Mouse (Mus musculus) bone marrow macrophage, adult 2 months (primary cell): Measurements from ENCODE around the gene Frmd4a.

Experiments
- CTCF ChIP-seq: IDR thresholded peaks from 2 replicates; pipeline ENCODE4 v1.5.1; 2012; ENCODE audit warnings: low read depth, mild to moderate bottlenecking, low read length, moderate library complexity
- POLR2A ChIP-seq: IDR thresholded peaks from 2 replicates; pipeline ENCODE4 v1.6.1; 2012; ENCODE audit warnings: mild to moderate bottlenecking, low read depth, low read length, borderline replicate concordance

DNA sequence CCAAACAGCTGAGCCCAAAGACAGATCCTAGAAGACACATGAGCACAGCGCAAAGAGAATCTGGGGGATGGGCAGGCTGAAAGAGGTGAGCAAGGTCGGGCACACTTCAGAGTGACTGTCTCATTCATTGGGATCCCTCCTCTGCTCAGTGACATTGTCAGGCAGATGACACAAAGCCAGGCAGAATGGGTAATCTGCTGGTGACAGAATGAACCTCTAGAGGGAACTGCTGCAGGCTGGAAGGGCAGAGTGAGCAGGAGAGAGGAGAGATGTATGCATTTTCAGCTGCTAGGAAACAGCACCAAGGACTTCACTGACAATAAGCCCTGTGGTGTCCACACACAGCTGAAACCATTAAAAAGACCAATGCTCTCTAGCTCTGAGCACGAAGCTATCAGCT lies 211.0 kb downstream of the Frmd4a start:
- no peak for TF ChIP-seq POLR2A
- TF ChIP-seq CTCF = no peak
